Mouse (Mus musculus) embryonic fibroblast, embryonic 13.5 days (primary cell): ENCODE measurements at regions not wholly inside any gene's neighbourhood (a gene's known extent, or its start where the extent isn't known, plus 50 kb on each side); places are given as distances from the start of the nearest gene placed in this dataset.

Experiments used
- CTCF ChIP-seq: IDR thresholded peaks from 2 replicates; pipeline ENCODE4 v1.5.1; 2011; ENCODE audit warnings: mild to moderate bottlenecking, control low read depth, low read length, moderate library complexity, borderline replicate concordance; ENCODE audit not compliant: insufficient read depth
- POLR2A ChIP-seq: IDR thresholded peaks from 2 replicates; pipeline ENCODE4 v1.6.1; 2011; ENCODE audit warnings: low read depth, mild to moderate bottlenecking, control low read depth, low read length, moderate library complexity

DNA sequence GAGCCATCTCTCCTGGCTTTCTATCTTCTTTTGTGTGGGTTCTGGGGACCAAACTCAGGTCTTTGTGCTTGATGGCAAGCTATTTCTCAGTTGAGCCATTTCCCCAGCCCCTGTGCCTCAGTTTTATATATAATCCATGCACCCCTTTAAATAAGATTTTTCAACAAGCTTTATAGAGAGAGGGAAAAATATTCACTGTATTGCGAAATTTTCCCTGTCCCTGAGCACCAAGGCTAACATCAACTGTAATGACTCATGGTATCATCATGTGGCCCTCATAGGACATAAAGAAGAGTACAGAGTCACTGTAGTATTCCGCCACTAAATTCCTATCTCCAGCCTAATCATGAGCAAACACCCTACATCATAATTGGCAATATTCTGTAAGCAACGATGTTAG lies 142.4 kb upstream of the Dock1 start:
- no peak for TF ChIP-seq CTCF
- no peak for TF ChIP-seq POLR2A
